Mouse (Mus musculus) heart, postnatal 0 days (tissue): Measurements from ENCODE around the gene Rtn4rl1. TPM values are rescaled to one million over a fixed set of nuclear protein-coding genes. Genes with fewer than 3 reads are reported as not detected.

ENCODE experiments used
- ATAC-seq: fragments of 200-750 bp; cut with Nextera tagmentation; 2 replicates; pipeline ENCODE4 v1.8.0; 2017; ENCODE audit warnings: low read depth, moderate number of reproducible peaks, moderate library complexity; ENCODE audit not compliant: insufficient read depth
- DNase-seq: peaks from one replicate; pipeline ENCODE4 v3.0.0-alpha.2; 2016; ENCODE audit warnings: low spot score
- H3K27ac ChIP-seq: fragments of 300-500 bp; sonication (generic); 2 replicates; pipeline ENCODE4 v1.5.1; 2014; ENCODE audit warnings: low read depth, mild to moderate bottlenecking
- H3K27me3 ChIP-seq: fragments of 300-500 bp; sonication (generic); 2 replicates; pipeline ENCODE4 v1.6.1; 2014; ENCODE audit warnings: low read length, mixed read lengths; ENCODE audit not compliant: control insufficient read depth, insufficient read depth
- H3K36me3 ChIP-seq: fragments of 300-500 bp; sonication (generic); replicated peaks from 2 replicates; pipeline ENCODE4 v1.6.1; 2014; ENCODE audit warnings: low read length, mixed read lengths; ENCODE audit not compliant: control insufficient read depth, insufficient read depth
- H3K4me1 ChIP-seq: fragments of 300-500 bp; sonication (generic); 2 replicates; pipeline ENCODE4 v1.6.1; 2014; ENCODE audit warnings: antibody characterized with exemption; ENCODE audit not compliant: control insufficient read depth, insufficient read depth
- H3K4me2 ChIP-seq: fragments of 300-500 bp; sonication (generic); 2 replicates; pipeline ENCODE4 v1.6.1; 2014; ENCODE audit warnings: low read depth, mild to moderate bottlenecking, low read length, moderate library complexity
- H3K4me3 ChIP-seq: fragments of 300-500 bp; sonication (generic); 2 replicates; pipeline ENCODE4 v1.5.1; 2014; ENCODE audit warnings: low read depth, low read length
- H3K9ac ChIP-seq: fragments of 300-500 bp; sonication (generic); replicated peaks from 2 replicates; pipeline ENCODE4 v1.6.1; 2014; ENCODE audit warnings: low read depth, low read length, mixed read lengths
- H3K9me3 ChIP-seq: fragments of 300-500 bp; sonication (generic); replicated peaks from 2 replicates; pipeline ENCODE4 v1.6.1; 2016; ENCODE audit warnings: low read length; ENCODE audit not compliant: control insufficient read depth
- CTCF ChIP-seq: IDR thresholded peaks from 2 replicates; pipeline ENCODE4 v1.5.1; 2016; ENCODE audit warnings: antibody characterized with exemption, control low read depth, low read depth
- EP300 ChIP-seq: IDR thresholded peaks from 2 replicates; pipeline ENCODE4 v1.6.1; 2016; ENCODE audit warnings: antibody characterized with exemption, low read depth
- WGBS: fragments of 180-500 bp; shearing (Covaris S2); extraction: QIAGEN DNeasy Blood & Tissue Kit; methylation state at CpG from one replicate; pipeline ENCODE4 v1.1.7; 2014; 5-methylcytosine and 5-hydroxymethylcytosine counted together
- polyA plus RNA-seq: library from polyadenylated mRNA; unstranded; fragments of >200 nt; fragmentation: Nextera tagmentation; extraction: Ambion mirVana; gene quantifications from 2 replicates; pipeline ENCODE4 v1.2.1, GENCODE M21; 2015
- total RNA-seq: library from RNA; depleted of rRNA; stranded (reverse); fragments of >200 nt; gene quantifications from 2 replicates; pipeline ENCODE4 v1.2.3, GENCODE M21; 2014; ENCODE audit warnings: low replicate concordance

Rtn4rl1 gene
- total and polyA plus RNA-seq, 2 experiments from 2014 or later, result 12.2 to 19.7 TPM

DNA sequence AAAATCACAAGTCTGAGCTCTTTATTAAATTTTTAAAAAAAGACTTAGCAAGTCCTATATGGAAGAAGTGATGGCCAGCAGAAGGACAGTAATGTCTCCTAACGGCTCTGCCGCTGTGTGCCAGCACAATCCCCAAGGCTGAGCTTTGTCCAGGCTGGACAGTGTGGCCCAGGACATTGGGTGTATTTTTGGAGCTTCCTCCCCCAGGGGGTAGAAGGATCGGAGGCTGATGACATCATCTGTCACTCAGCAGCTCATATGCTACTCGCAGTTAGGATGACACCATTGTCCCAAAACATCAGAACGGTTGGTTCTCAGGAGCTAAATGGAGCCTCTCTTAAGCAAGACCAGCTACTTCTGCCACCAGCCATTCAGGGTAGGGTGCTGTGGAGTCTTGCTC is 74.9 kb downstream of the Rtn4rl1 start:
- H3K4me2 ChIP-seq, result no peak overlapping the region
- H3K4me3 ChIP-seq, result no peak overlapping the region
- no peak for DNase-seq
- H3K9me3 ChIP-seq, result no peaks in the 10 kb centered on the region
- 22% methylated on average over 5 of the region's 5 CpGs for WGBS
- peak overlapping the region; percentile 68 for H3K27ac ChIP-seq
- H3K9ac ChIP-seq, result no peak overlapping the region
- no peak for TF ChIP-seq CTCF
- ATAC-seq, result peak; percentile 24; the same call in 1 of the 2 replicates
- no peaks in the 10 kb centered on the region for H3K27me3 ChIP-seq
- H3K4me1 ChIP-seq, result peaks cover 38% of the 10 kb centered on the region
- H3K36me3 ChIP-seq, result peaks cover 14% of the 10 kb centered on the region

- TF ChIP-seq CTCF (no peak), EP300 (no peak)
- ATAC-seq (no peak), DNase-seq (no peak)
- no peak overlapping the region for H3K9ac ChIP-seq
- H3K36me3 ChIP-seq, result peaks cover 14% of the 10 kb centered on the region
- H3K4me2 ChIP-seq, result no peak overlapping the region
- no peaks in the 10 kb centered on the region for H3K9me3 ChIP-seq
- peaks cover 39% of the 10 kb centered on the region for H3K4me1 ChIP-seq
- H3K27ac ChIP-seq, result no peak overlapping the region
- no peaks in the 10 kb centered on the region for H3K27me3 ChIP-seq
- H3K4me3 ChIP-seq, result no peak overlapping the region
- WGBS, result 64% methylated on average over 4 of the region's 4 CpGs
Observed at GRCm38 (mm10) chr11:75269213-75269612, 75.6 kb downstream of the Rtn4rl1 start.

- no peaks in the 10 kb centered on the region for H3K9me3 ChIP-seq
- WGBS, result 65% methylated on average over 8 of the region's 8 CpGs
- H3K4me1 ChIP-seq, result peaks cover 46% of the 10 kb centered on the region
- H3K4me3 ChIP-seq, result no peak overlapping the region
- ATAC-seq (no peak), DNase-seq (no peak)
- peak overlapping the region; percentile 43; the same call in 1 of the 2 replicates for H3K27ac ChIP-seq
- peaks cover 10% of the 10 kb centered on the region for H3K36me3 ChIP-seq
- TF ChIP-seq CTCF (no peak), EP300 (no peak)
- no peaks in the 10 kb centered on the region for H3K27me3 ChIP-seq
- no peak overlapping the region for H3K4me2 ChIP-seq
- no peak overlapping the region for H3K9ac ChIP-seq
Observed at GRCm38 (mm10) chr11:75270276-75270984, 76.8 kb downstream of the Rtn4rl1 start.

DNA sequence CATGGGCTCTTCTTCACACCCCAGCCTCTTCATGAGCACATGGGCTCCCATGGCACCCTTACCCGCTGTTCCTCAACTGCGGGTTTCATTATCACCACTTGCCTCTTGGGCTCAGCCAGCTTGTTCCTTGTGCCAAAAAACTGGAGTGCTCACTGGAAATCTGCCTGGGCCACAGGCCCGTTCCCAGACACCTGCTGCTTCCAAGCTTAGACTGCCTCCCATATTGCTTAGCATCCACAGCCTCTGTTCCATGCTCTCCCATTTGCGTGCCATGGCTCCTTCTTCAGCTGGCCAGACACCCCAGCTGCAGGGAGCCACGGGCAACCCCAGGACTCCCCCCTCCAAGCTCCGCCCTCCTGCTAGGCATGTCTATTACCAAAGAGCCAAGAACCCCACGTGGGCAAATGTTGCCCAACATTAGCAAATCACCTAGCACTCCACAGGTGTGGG is 77.4 kb downstream of the Rtn4rl1 start:
- Histone ChIP-seq H3K4me1 (peaks cover 51% of the 10 kb centered on the region), H3K27ac (peak overlapping the region; percentile 43; the same call in 1 of the 2 replicates), H3K9me3 (no peaks in the 10 kb centered on the region), H3K4me2 (no peak overlapping the region), H3K36me3 (peaks cover 4% of the 10 kb centered on the region), H3K9ac (no peak overlapping the region), H3K27me3 (no peaks in the 10 kb centered on the region), H3K4me3 (no peak overlapping the region)
- DNase-seq (no peak), ATAC-seq (no peak)
- WGBS, result 42% methylated on average over 7 of the region's 7 CpGs
- TF ChIP-seq EP300 (no peak), CTCF (no peak)

GRCm38 (mm10) chr11:75273466-75273865 is 79.9 kb downstream of the Rtn4rl1 start:
- DNase-seq (no peak), ATAC-seq (no peak)
- TF ChIP-seq CTCF (no peak), EP300 (no peak)
- no peaks in the 10 kb centered on the region for H3K9me3 ChIP-seq
- H3K9ac ChIP-seq, result no peak overlapping the region
- no peak overlapping the region for H3K27ac ChIP-seq
- no peaks in the 10 kb centered on the region for H3K27me3 ChIP-seq
- H3K4me1 ChIP-seq, result peaks cover 41% of the 10 kb centered on the region
- no peak overlapping the region for H3K4me2 ChIP-seq
- no peak overlapping the region for H3K4me3 ChIP-seq
- no peaks in the 10 kb centered on the region for H3K36me3 ChIP-seq
- 36% methylated on average over 8 of the region's 8 CpGs for WGBS
